Mouse (Mus musculus): ENCODE data around the gene B3glct. TPM values are rescaled to one million over a fixed set of nuclear protein-coding genes. Genes with fewer than 3 reads are reported as not detected.

The B3glct gene
- polyA plus RNA-seq, 1 experiment from 2014 or later = 20.4 TPM

DNA sequence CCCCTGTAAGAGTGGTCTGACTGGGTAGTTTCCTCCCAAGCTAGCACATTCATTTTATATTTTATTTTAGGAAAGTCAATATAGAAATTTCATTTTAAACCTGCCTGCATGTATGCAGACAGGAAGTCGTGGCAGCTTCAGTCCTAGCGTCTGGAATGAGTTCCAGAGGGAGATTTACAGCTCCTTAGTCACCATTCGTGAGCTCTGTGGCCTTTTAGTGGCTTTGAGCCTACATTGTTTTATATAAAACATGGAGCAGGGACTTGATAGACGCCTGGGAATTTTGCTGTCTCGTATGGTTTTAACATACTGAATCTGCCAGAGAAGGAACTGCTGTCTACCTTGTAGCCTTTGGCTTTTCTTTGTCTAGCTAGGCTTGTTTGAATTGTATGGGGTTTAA, 2.9 kb downstream of the B3glct start:
- no peaks in the 10 kb centered on the region for H3K9me3 ChIP-seq (replicated peaks)
- H3K4me1 ChIP-seq = peaks cover 27% of the 10 kb centered on the region
- H3K36me3 ChIP-seq = peaks cover 4% of the 10 kb centered on the region; the same call in 1 of the 2 replicates
- 56% methylated on average over 5 of the region's 5 CpGs for WGBS
- DNase-seq (ENCODE audit: low spot score) = no peak
- no peak overlapping the region for H3K4me3 ChIP-seq
- no peak overlapping the region for H3K27ac ChIP-seq
- H3K27me3 ChIP-seq (ENCODE audit: low read depth, poor library complexity, severe bottlenecking) = no peaks in the 10 kb centered on the region

DNA sequence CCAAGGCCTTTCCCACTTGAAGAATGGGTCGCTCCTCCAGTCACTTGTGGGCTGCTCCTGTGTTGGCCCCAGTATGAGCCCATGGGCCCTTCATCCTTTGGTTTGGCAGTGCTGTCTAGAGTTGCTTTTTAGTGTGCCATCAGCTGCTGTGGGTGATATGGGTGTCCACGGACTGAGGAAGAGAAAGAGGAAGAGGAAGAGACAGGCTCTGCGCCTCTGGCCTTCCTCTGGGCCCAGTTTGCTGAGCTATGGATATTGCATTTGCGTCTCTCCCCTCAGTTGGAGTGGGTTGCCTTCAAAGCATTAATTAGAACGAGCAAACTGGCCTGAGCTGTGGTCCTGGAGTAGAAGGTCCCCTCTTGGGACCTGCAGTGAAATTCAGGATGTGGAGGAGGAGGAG, 11.8 kb downstream of the B3glct start:
- Histone ChIP-seq H3K4me3 (no peak overlapping the region), H3K27ac (0 out of 2 replicates have a peak overlapping the region, but pooled peaks have one; percentile 6), H3K4me1 (peaks cover 11% of the 10 kb centered on the region; the same call in 1 of the 2 replicates), H3K36me3 (peaks cover 6% of the 10 kb centered on the region; the same call in 1 of the 2 replicates), H3K9me3 (replicated peaks) (no peaks in the 10 kb centered on the region), H3K27me3 (ENCODE audit: low read depth, poor library complexity, severe bottlenecking) (no peaks in the 10 kb centered on the region)
- 75% methylated on average over 5 of the region's 5 CpGs for WGBS
- DNase-seq (ENCODE audit: low spot score) = no peak

DNA sequence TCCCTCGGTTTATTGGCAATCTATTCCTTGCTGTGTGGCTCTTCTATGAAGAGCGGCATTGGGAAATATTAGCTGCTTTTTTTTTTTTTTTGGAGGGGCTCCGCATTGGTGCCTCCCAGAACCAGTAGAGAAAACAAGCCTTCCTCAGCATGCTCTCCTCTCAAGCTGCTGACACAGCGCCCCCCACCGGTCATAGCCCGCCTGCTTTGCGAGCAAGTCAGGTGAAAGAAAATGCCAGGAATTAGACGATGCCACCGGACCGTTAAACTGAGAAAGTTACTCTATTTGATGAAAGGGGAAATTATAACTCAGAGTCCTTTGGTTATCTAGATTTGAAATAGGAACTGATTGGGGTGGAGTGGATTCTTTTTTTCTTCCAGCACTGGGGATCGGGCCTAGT, 14.5 kb downstream of the B3glct start:
- H3K9me3 ChIP-seq (replicated peaks) = no peaks in the 10 kb centered on the region

DNA sequence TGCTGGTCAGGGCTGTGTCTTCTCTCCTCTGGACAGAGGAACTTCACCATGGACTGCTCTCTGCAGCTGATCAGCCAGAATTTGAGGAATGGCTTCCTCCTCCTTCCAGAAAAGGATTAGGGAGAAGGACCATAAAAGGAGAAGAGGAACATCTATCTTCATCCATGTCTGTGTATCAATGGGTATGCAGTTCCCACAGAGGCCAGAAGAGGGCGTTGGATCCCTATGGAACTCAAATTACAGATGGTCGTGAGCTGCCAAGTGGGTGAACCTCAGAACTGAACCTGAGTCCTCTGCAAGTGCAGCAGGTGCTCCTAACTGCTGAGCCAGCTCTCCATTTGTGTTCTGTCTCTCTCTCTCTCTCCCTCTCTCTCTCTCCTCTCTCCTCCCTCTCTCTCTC, 15.2 kb downstream of the B3glct start:
- Histone ChIP-seq H3K9me3 (replicated peaks) (no peaks in the 10 kb centered on the region), H3K27ac (no peak overlapping the region), H3K4me3 (no peak overlapping the region), H3K27me3 (ENCODE audit: low read depth, poor library complexity, severe bottlenecking) (no peaks in the 10 kb centered on the region), H3K36me3 (peaks cover 23% of the 10 kb centered on the region), H3K4me1 (peaks cover 11% of the 10 kb centered on the region; the same call in 1 of the 2 replicates)
- WGBS = 79% methylated on average over 2 of the region's 2 CpGs
- no peak for DNase-seq (ENCODE audit: low spot score)

More for the DNA sequence above, 14.5 kb downstream of the B3glct start:
- Histone ChIP-seq H3K27ac (no peak overlapping the region), H3K4me3 (no peak overlapping the region), H3K27me3 (ENCODE audit: low read depth, poor library complexity, severe bottlenecking) (no peaks in the 10 kb centered on the region), H3K36me3 (peaks cover 16% of the 10 kb centered on the region), H3K4me1 (peaks cover 11% of the 10 kb centered on the region; the same call in 1 of the 2 replicates)
- no peak for DNase-seq (ENCODE audit: low spot score)
- 82% methylated on average over 11 of the region's 11 CpGs for WGBS

DNA sequence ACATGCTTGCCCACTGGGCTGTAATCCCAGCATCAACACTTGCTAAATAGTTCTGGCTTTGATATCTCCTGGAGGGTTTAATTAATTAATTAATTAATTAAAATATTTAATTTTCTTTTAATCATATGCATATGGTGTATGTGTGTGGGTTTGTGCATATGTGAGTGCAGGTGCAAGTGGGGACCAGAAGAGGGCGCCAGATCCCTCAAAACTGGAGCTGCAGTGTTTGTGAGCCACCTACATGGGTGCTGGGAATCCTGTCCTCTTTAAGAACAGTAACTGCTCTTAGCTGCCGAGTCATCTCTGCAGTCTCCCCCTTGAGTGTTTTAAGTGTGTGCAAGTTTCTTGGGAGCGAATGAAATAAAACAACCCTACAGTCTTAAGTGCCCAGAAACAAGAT, 15.9 kb downstream of the B3glct start:
- Histone ChIP-seq H3K9me3 (replicated peaks) (no peaks in the 10 kb centered on the region), H3K27ac (no peak overlapping the region), H3K4me3 (no peak overlapping the region), H3K36me3 (peaks cover 27% of the 10 kb centered on the region), H3K4me1 (peaks cover 11% of the 10 kb centered on the region; the same call in 1 of the 2 replicates), H3K27me3 (ENCODE audit: low read depth, poor library complexity, severe bottlenecking) (no peaks in the 10 kb centered on the region)
- WGBS = 83% methylated on average over 3 of the region's 3 CpGs
- DNase-seq (ENCODE audit: low spot score) = no peak

DNA sequence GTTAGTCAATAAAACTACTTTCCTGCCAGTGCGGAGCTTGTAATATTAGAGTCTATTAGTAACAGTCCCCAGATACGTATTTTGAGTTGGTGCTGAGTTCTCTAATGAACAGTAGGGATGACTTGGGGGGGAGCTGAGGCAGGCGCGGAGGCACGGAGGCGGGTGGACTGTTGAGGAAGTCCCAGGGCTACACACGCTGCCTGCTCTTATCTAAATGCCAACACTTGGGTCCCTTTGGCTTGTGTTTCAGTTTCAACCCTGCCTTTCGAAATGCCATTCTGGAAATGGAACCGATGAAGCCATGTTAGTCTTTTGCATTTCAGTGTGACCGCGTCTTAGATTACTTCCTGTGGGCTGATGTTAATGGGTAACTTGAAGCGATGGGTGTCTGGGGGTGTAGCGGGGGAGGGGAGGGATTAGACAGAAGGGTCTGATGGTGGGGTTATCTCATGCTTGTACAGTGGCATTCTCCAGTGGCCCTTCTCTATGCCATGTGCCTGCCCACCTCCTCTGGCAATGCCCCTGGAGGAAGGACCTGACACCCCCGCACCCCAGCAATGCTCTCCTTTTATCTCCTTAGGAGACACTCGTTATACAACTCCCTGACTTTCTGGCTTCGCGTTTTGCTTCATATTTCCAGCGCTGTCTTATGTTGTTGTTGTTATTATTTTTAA, 17.2 kb downstream of the B3glct start:
- no peak for DNase-seq (ENCODE audit: low spot score)
- Histone ChIP-seq H3K4me3 (no peak overlapping the region), H3K36me3 (peaks cover 38% of the 10 kb centered on the region), H3K4me1 (0 out of 2 replicates have a peak, but pooled peaks cover 1% of the 10 kb centered on the region), H3K27me3 (ENCODE audit: low read depth, poor library complexity, severe bottlenecking) (no peaks in the 10 kb centered on the region), H3K9me3 (replicated peaks) (no peaks in the 10 kb centered on the region), H3K27ac (no peak overlapping the region)
- WGBS = 89% methylated on average over 18 of the region's 18 CpGs

- H3K27me3 ChIP-seq (ENCODE audit: low read depth, poor library complexity, severe bottlenecking) = no peaks in the 10 kb centered on the region
- no peak for DNase-seq (ENCODE audit: low spot score)
- H3K4me1 ChIP-seq = no peaks in the 10 kb centered on the region
- no peak overlapping the region for H3K27ac ChIP-seq
- H3K9me3 ChIP-seq (replicated peaks) = no peaks in the 10 kb centered on the region; the same call in 1 of the 2 replicates
- H3K36me3 ChIP-seq = peaks cover 83% of the 10 kb centered on the region
- H3K4me3 ChIP-seq = no peak overlapping the region
Observed at GRCm38 (mm10) chr5:149702770-149703169, 24.7 kb downstream of the B3glct start.

- Histone ChIP-seq H3K4me3 (no peak overlapping the region), H3K36me3 (peaks cover 48% of the 10 kb centered on the region), H3K9me3 (replicated peaks) (no peaks in the 10 kb centered on the region; the same call in 1 of the 2 replicates), H3K27ac (no peak overlapping the region), H3K4me1 (peaks cover 16% of the 10 kb centered on the region), H3K27me3 (ENCODE audit: low read depth, poor library complexity, severe bottlenecking) (no peaks in the 10 kb centered on the region)
- 97% methylated on average over 4 of the region's 4 CpGs for WGBS
- no peak for DNase-seq (ENCODE audit: low spot score)
Observed at GRCm38 (mm10) chr5:149711545-149711944, 33.5 kb downstream of the B3glct start.

DNA sequence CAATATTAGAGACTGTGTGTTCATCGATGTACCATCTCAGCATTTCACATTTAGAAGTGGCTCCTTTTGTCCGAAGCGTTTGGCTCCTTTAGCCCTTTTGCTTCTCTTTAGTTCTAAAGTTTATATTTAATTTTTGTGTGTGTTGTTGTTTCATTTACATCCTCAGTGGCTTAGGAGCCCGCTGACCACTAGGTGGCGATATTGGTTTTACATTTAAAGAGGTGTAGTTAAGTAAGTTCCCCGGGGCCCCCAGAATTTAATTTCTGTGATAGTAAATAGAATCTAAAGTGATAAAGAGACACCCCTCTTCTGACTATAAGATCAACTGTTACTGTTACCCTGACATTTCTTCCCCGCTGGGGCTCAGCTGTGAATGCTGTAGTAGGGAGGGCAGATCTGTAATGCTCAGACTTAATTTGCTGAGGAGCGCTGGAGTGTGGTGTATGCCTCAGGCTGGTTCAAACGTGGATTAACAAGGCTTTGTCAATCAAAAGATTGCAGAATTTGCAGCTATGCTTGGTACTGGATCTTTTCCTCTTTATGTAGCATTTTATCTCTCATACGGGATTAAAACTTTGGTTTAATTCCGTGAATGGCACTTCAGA, 35.2 kb downstream of the B3glct start:
- peak; percentile 55 for DNase-seq (ENCODE audit: low spot score)
- WGBS = 53% methylated on average over 11 of the region's 11 CpGs
- H3K9me3 ChIP-seq (replicated peaks) = no peaks in the 10 kb centered on the region; the same call in 1 of the 2 replicates

GRCm38 (mm10) chr5:149713834-149714233, 35.8 kb downstream of the B3glct start:
- no peak for DNase-seq (ENCODE audit: low spot score)
- Histone ChIP-seq H3K27me3 (ENCODE audit: low read depth, poor library complexity, severe bottlenecking) (no peaks in the 10 kb centered on the region), H3K4me1 (peaks cover 16% of the 10 kb centered on the region), H3K36me3 (peaks cover 38% of the 10 kb centered on the region), H3K27ac (no peak overlapping the region), H3K4me3 (no peak overlapping the region), H3K9me3 (replicated peaks) (no peaks in the 10 kb centered on the region; the same call in 1 of the 2 replicates)
- 89% methylated on average over 16 of the region's 16 CpGs for WGBS

More for the DNA sequence above, 35.2 kb downstream of the B3glct start:
- H3K4me3 ChIP-seq = no peak overlapping the region
- no peak overlapping the region for H3K27ac ChIP-seq
- peaks cover 43% of the 10 kb centered on the region for H3K36me3 ChIP-seq
- H3K4me1 ChIP-seq = peaks cover 16% of the 10 kb centered on the region
- H3K27me3 ChIP-seq (ENCODE audit: low read depth, poor library complexity, severe bottlenecking) = no peaks in the 10 kb centered on the region

GRCm38 (mm10) chr5:149715571-149716328, 37.7 kb downstream of the B3glct start:
- DNase-seq (ENCODE audit: low spot score) = peak; percentile 37
- H3K4me3 ChIP-seq = no peak overlapping the region
- H3K9me3 ChIP-seq (replicated peaks) = no peaks in the 10 kb centered on the region
- peaks cover 25% of the 10 kb centered on the region for H3K36me3 ChIP-seq
- peaks cover 16% of the 10 kb centered on the region for H3K4me1 ChIP-seq
- WGBS = 60% methylated on average over 15 of the region's 15 CpGs
- no peaks in the 10 kb centered on the region for H3K27me3 ChIP-seq (ENCODE audit: low read depth, poor library complexity, severe bottlenecking)
- H3K27ac ChIP-seq = peak overlapping the region; percentile 71

GRCm38 (mm10) chr5:149716329-149716690, 38.3 kb downstream of the B3glct start:
- no peaks in the 10 kb centered on the region for H3K9me3 ChIP-seq (replicated peaks)
- no peak for DNase-seq (ENCODE audit: low spot score)
- H3K27ac ChIP-seq = no peak overlapping the region
- H3K27me3 ChIP-seq (ENCODE audit: low read depth, poor library complexity, severe bottlenecking) = no peaks in the 10 kb centered on the region
- peaks cover 21% of the 10 kb centered on the region for H3K36me3 ChIP-seq
- H3K4me3 ChIP-seq = no peak overlapping the region
- H3K4me1 ChIP-seq = peaks cover 16% of the 10 kb centered on the region
- WGBS = 43% methylated on average over 3 of the region's 3 CpGs

- Histone ChIP-seq H3K27ac (no peak overlapping the region), H3K4me3 (no peak overlapping the region), H3K27me3 (ENCODE audit: low read depth, poor library complexity, severe bottlenecking) (no peaks in the 10 kb centered on the region), H3K4me1 (no peaks in the 10 kb centered on the region), H3K9me3 (replicated peaks) (peaks cover 4% of the 10 kb centered on the region; the same call in 1 of the 2 replicates), H3K36me3 (peaks cover 83% of the 10 kb centered on the region)
- no peak for DNase-seq (ENCODE audit: low spot score)
- 92% methylated on average over 8 of the region's 8 CpGs for WGBS
Observed at GRCm38 (mm10) chr5:149731776-149732175, 53.7 kb downstream of the B3glct start.
